Mouse (Mus musculus) cerebellum, adult (tissue): ENCODE data around the gene Myo1a.

Source experiments
- ATAC-seq: cut with Nextera tagmentation; 2 replicates; pipeline ENCODE4 v1.9.2; 2017; ENCODE audit warnings: mild to moderate bottlenecking, moderate library complexity, mixed read lengths; ENCODE audit not compliant: insufficient number of reproducible peaks, low FRiP score, low TSS enrichment

Myo1a gene

DNA sequence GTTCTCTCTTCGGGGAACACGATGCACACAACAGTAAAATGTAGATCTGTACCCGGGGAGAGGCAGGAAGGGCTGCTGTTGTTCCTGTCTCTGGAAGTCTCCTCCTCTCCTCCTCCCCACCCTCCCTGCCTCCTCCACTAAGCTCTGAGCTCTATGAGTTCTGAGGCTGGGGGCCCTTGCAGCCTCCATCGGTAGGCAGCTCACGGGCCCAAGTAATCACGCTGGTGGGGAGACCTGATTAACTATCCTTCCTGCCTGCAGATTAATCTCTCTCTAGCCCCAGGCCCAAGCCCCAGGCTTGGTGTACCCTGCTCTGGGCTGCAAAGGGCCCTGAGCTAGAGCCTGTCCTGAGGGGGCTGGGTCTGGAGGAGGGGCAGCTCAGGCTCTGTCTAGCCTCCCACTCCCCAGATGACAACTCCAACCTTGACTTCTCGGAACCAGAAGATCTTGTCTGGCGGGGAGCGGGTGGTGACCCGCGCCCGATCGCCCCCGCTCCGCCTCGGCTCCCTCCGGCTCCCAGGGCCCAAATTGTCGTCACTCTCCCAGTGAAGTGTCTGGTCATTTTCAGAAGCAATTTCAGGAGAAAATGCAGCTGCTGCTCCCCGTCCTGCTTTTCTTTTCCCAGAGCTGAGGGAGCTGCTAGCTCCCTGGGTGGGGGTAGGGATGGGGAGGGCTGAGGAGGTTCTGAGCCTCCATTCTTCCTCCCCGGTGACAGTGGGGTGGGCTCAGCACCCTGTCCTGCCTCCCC, 16.9 kb downstream of the Myo1a start:
- no peak for ATAC-seq

GRCm38 (mm10) chr10:127724178-127724577, 19.2 kb downstream of the Myo1a start, which contains the start of gene Tac2:
Tac2 (plus strand) TSS chr10:127724478.
- no peak for ATAC-seq

DNA sequence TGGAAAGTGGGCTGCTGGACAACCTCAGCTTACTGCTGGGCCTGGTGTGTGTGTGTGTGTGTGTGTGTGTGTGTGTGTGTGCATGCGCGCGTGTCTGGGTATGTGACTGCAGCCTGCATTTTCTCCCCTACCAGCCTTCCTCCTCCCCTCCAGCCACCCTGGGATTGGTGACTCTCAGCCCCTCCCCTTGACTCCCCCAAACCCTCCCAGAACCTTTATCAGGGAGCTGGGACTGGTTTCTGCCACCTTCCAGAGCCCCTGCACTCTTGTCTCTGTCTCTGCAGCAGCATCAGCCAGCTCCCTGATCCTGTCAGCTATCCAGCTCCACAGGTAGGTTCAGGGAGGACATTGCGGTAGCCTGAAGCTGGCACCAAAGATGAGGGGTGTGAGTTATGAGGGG, 20.2 kb downstream of the Myo1a start:
- no peak for ATAC-seq

DNA sequence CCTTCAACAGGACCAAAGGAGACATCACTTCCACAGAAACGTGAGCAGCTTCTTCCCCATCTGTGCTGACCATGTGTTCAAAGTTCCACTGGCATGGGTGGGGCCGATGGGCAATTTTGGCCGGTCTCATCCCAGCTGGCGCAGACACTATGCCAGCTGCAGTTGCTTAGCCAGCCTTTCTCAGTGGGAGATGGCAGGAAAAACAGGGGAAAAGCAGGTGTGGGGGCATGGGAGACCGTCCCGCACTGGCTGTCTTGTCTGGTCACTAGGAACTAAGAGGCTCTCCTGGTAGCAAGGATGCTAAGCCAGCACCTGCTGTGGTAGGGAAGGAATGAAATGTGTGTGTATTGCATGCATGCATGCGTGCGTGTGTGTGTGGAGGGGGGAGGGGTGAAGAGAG, 23.5 kb downstream of the Myo1a start:
- no peak for ATAC-seq

GRCm38 (mm10) chr10:127730285-127730932, 25.4 kb downstream of the Myo1a start:
- ATAC-seq = no peak

GRCm38 (mm10) chr10:127730933-127731310, 26.0 kb downstream of the Myo1a start:
- ATAC-seq = no peak

GRCm38 (mm10) chr10:127731397-127731796, 26.4 kb downstream of the Myo1a start:
- ATAC-seq = no peak

DNA sequence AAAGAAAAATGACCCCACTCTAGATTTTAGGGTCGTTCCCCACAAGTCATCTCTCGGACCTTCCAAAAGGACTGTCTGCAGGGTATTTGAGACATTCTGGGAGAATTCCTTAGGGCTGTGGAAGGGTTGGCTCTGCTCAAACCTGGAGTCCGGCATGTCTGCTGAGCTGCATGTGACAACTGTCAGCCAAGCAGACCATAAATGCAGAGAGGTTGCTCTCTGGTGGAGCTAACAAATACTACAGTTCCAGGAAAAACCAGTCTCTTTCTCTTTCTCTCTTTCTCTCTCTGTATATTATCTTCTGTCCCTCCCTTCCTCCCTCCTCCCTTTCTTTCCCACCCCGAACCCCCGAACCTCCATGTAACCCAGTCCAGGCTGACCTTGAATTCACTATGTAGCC, 29.5 kb downstream of the Myo1a start:
- ATAC-seq = no peak

DNA sequence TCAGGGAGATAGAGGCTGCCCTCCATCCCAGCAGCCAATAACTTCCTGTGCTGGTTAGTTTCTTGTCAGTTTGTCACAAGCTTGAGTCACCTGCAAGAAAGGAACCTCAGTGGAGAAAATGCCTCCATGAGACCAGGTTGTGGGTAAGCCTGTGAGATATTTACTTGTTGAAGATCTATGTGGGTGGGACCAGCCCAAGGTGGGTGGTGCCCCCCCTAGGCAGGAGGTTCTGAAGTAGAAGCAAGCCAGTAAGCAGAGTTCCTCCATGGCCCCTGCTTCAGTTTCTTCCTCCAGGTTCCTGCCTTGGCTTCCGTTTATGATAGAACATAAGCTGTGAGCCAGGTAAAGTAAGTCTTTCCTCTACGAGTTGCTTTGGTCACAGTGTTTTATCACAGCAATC, 31.3 kb downstream of the Myo1a start:
- no peak for ATAC-seq

GRCm38 (mm10) chr10:127736916-127737315, 31.9 kb downstream of the Myo1a start:
- ATAC-seq = no peak

GRCm38 (mm10) chr10:127737552-127737951, 32.6 kb downstream of the Myo1a start:
- ATAC-seq = no peak

DNA sequence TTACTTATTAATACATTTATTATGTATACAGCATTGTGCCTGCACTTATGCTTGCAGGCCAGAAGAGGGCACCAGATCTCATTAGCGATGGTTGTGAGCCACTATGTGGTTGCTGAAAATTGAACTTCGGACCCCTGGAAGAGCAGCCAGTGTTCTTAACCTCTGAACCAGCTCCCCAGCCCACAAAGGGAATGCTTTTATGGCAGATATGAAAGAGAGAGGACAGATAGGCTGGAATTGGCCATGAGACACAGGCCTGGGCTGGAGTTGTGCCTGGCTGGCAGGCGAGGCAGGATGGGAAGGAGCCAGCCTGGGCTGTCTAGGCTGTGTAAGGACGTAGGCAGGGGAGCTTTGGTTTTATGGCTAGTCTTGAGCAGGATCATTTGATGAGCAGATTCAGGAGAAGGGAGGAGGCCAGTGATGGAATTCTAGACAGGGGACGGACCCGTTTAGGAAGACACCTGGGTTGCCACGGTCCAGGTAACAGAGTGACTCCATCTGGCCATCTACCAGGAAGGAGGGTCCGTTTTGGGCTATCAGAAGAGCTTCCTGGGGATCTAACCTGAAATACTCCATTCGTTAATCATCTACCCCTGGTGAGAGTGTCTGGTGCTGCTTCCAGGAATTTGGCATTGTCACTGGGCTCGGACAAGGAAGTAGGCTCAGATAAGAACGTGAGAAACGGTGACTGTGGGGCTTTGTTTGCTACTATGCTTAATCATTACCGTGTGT, 33.3 kb downstream of the Myo1a start:
- no peak for ATAC-seq

- ATAC-seq = peak; percentile 51
Observed at GRCm38 (mm10) chr10:127739083-127739660, 34.2 kb downstream of the Myo1a start, which contains the start of gene Zbtb39. Zbtb39 (plus strand) TSS chr10:127739538.

DNA sequence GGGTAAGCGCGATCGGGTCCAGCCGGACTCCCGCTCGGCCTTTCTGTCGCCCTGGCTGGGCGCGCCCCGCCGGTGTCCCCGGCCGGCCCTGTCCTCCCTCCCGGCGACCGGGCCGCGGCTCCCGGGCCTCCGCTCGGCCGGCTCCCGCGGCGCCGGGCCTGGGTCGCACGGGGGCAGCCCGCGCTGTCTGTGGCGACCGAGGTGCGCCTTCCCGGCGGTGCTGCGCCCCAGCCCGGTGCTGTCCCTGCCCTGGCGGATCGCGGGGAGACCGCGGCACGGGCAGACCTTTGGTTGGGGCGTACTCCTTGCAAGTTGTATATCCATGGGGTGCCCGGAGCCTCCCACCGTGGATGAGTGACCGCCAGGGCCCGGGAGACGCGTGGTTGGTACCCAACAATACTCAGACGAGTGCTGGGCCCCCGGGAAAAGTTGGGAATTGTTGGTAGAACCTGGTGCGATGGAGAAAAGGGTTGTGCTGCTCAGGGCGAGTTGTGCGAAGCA, 34.7 kb downstream of the Myo1a start:
- peak; percentile 40; the same call in 1 of the 2 replicates for ATAC-seq

DNA sequence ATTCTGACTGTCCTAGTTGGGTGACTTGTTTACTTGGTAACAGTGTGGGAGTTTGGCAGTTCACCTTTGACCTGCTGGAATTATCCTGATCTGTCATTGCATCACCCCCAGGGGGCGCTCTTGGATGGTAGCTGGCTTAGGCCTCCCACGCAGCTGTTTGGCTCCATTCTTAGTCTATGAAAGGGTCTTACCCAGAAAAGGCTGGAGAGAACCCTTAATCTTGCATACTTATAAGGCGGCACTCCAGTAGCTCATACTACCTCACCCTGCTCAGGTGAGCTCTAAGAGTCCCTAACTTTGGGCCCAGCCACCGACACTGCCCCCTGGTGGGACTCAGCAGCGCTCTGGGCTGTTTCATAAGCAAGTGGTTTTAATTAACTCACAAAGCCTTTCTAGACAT, 39.7 kb downstream of the Myo1a start:
- no peak for ATAC-seq

DNA sequence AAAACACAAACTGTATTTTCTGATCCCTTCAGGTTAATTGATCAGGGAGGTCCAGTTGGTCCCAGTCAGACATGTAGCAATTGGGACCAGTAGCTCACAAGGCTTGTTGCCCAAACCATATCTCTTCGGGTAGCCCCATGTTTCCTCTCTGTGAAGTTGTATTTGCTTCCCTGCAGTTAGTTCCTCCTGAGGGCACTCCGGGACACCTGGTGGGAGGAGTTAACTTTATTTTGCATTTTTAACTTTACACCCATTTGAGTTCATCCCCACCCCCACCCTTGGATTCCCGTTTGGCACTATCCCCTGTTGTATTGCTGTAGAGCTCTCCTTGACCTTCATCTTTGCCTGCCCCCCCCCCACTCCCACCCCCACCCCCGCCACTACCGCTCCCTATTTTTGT, 40.9 kb downstream of the Myo1a start:
- no peak for ATAC-seq

GRCm38 (mm10) chr10:127747254-127747653, 42.3 kb downstream of the Myo1a start:
- ATAC-seq = no peak

DNA sequence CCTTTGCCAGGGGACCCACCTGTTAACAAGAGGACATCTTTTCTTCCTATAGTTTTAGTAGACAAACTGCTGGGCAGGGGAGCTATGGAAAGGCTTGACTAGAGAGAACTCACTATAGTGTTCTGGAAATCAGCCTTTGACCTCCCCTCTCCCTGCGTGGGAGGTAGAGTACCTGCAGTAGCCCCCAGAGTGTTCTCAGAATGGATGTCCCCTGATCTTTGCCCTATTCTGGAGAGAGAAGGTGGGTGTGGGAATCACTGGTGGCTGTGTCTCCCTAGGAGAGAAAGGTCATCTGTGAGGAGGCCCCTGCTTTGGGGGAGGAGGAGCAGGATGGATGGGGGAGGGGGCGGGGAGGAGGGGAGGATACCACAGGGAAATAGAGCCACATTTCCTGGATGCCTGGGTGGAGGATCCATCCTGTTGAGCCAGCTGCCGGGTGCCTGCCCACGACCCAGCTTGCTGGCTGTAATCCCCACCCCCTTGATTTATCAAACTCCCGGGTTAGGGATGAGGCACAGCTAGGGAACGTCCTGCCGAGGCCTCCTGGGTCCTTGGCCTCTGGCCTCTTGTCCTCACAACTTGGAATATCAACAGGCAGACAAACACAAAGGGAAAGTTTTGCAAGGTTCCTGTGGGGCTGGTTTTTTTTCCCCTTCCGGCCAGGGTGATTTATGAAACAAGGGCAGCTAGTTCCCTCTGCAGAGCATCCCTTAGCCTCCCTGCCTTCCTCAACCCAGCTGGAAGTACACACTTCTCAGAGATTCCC, 44.1 kb downstream of the Myo1a start:
- no peak for ATAC-seq

- no peak for ATAC-seq
Observed at GRCm38 (mm10) chr10:127750136-127750777, 45.3 kb downstream of the Myo1a start.

- no peak for ATAC-seq
Observed at GRCm38 (mm10) chr10:127751548-127751947, 46.6 kb downstream of the Myo1a start, which contains the start of gene Gpr182. Gpr182 (minus strand) TSS chr10:127751732.
